Mouse (Mus musculus) heart, adult 2 months (tissue): ENCODE measurements around the gene Eif2a. TPM values are rescaled to one million over a fixed set of nuclear protein-coding genes. Genes with fewer than 3 reads are reported as not detected.

Experiments used
- DNase-seq, 2 experiments: peaks; one replicate each; pipeline ENCODE4 v3.0.0; 2021
- H3K27ac ChIP-seq: fragments of 200-600 bp; 2 replicates; pipeline ENCODE4 v1.8.1; 2022
- H3K27me3 ChIP-seq: fragments of 200-500 bp; 2 replicates; pipeline ENCODE4 v1.6.1; 2012; ENCODE audit warnings: mild to moderate bottlenecking, low read length, inconsistent platforms, mixed read lengths; ENCODE audit not compliant: control insufficient read depth, insufficient read depth
- H3K36me3 ChIP-seq: fragments of 200-500 bp; 2 replicates; pipeline ENCODE4 v1.6.1; 2012; ENCODE audit warnings: low read length, inconsistent platforms; ENCODE audit not compliant: control insufficient read depth, insufficient read depth
- H3K4me1 ChIP-seq: fragments of 200-500 bp; 2 replicates; pipeline ENCODE4 v1.6.1; 2011; ENCODE audit warnings: low read length; ENCODE audit not compliant: control insufficient read depth, insufficient read depth
- H3K4me3 ChIP-seq: fragments of 200-600 bp; 2 replicates; pipeline ENCODE4 v1.8.1; 2022
- H3K79me2 ChIP-seq: fragments of 200-500 bp; replicated peaks from 2 replicates; pipeline ENCODE4 v1.6.1; 2012; ENCODE audit warnings: mild to moderate bottlenecking, inconsistent platforms, low read length, moderate library complexity, mixed read lengths; ENCODE audit not compliant: control insufficient read depth, insufficient read depth
- H3K9ac ChIP-seq: fragments of 200-500 bp; 2 replicates; pipeline ENCODE4 v1.6.1; 2012; ENCODE audit warnings: low read depth, mild to moderate bottlenecking, control low read depth, inconsistent platforms, low read length, mixed read lengths
- CTCF ChIP-seq: fragments of 200-600 bp; IDR thresholded peaks from 2 replicates; pipeline ENCODE4 v1.8.1; 2022; ENCODE audit warnings: antibody characterized with exemption, mild to moderate bottlenecking, moderate library complexity
- EP300 ChIP-seq: fragments of 200-500 bp; IDR thresholded peaks from 2 replicates; pipeline ENCODE4 v1.6.1; 2011; ENCODE audit warnings: low read depth, low read length, control low read depth; ENCODE audit not compliant: insufficient read depth
- POLR2A ChIP-seq: fragments of 200-500 bp; IDR thresholded peaks from 2 replicates; pipeline ENCODE4 v1.6.1; 2011; ENCODE audit warnings: mild to moderate bottlenecking, low read depth, low read length, control low read depth; ENCODE audit not compliant: insufficient read depth
- whole genome bisulfite sequencing: fragments of 180-500 bp; shearing (Covaris S2); methylation state at CpG from one replicate; pipeline ENCODE4 v1.1.7; 2018; 5-methylcytosine and 5-hydroxymethylcytosine counted together
- intact Hi-C: fragments of 180-260 bp; cut with DNase I; formaldehyde crosslinking; loops from one replicate; pipeline ENCODE4 v1.15.1; 2025
- polyA plus RNA-seq: library from polyadenylated mRNA; depleted of rRNA; stranded (reverse); fragments of >200 nt; gene quantifications from 2 replicates; pipeline ENCODE4 v1.2.3, GENCODE M21; 2012
- total RNA-seq, 2 experiments: library from RNA; stranded (reverse); gene quantifications; 2 replicates each; pipeline ENCODE4 v1.2.3; 2021

Gene Eif2a
- total and polyA plus RNA-seq, 3 experiments, result 9.3 to 42.0 (median 32.0) TPM

GRCm38 (mm10) chr3:58490787-58491186 lies 34.8 kb upstream of the Eif2a start:
- intact Hi-C loops, result loop anchor here (10.0 kb wide), 1 partner anchor 156 kb away; no protein-coding TSS in a partner anchor
- Histone ChIP-seq H3K27me3 (no peaks in the 10 kb centered on the region), H3K79me2 (no peaks in the 10 kb centered on the region), H3K27ac (no peak overlapping the region), H3K4me1 (no peaks in the 10 kb centered on the region), H3K9ac (no peak overlapping the region), H3K36me3 (no peaks in the 10 kb centered on the region), H3K4me3 (no peak overlapping the region)
- 47% methylated on average over 7 of the region's 7 CpGs for WGBS
- no peak for TF ChIP-seq EP300
- peak; percentile 72 for TF ChIP-seq CTCF
- peak in 1 of 2 experiments; percentile 10 for DNase-seq

- Histone ChIP-seq H3K9ac (no peak overlapping the region), H3K79me2 (no peaks in the 10 kb centered on the region), H3K4me1 (no peaks in the 10 kb centered on the region), H3K27ac (no peak overlapping the region), H3K27me3 (no peaks in the 10 kb centered on the region), H3K4me3 (no peak overlapping the region), H3K36me3 (no peaks in the 10 kb centered on the region)
- 68% methylated on average over 4 of the region's 4 CpGs for WGBS
- DNase-seq, result no peak
- intact Hi-C loops, result loop anchor here (10.0 kb wide), 1 partner anchor 159 kb away; no protein-coding TSS in a partner anchor
- no peak for TF ChIP-seq POLR2A
- no peak for TF ChIP-seq EP300
- no peak for TF ChIP-seq CTCF
These were observed 32.0 kb upstream of the Eif2a start for GRCm38 (mm10) chr3:58493621-58494020.

GRCm38 (mm10) chr3:58501961-58502360 lies 23.7 kb upstream of the Eif2a start:
- DNase-seq, result no peak
- WGBS, result 33% methylated on average over 2 of the region's 2 CpGs
- Histone ChIP-seq H3K79me2 (no peaks in the 10 kb centered on the region), H3K4me3 (no peak overlapping the region), H3K36me3 (no peaks in the 10 kb centered on the region), H3K27me3 (no peaks in the 10 kb centered on the region), H3K27ac (no peak overlapping the region), H3K9ac (no peak overlapping the region), H3K4me1 (no peaks in the 10 kb centered on the region)
- no peak for TF ChIP-seq CTCF
- no peak for TF ChIP-seq EP300
- TF ChIP-seq POLR2A, result no peak
- intact Hi-C loops, result no loop called here

GRCm38 (mm10) chr3:58503720-58504333 lies 21.8 kb upstream of the Eif2a start:
- H3K27me3 ChIP-seq, result no peaks in the 10 kb centered on the region
- H3K36me3 ChIP-seq, result no peaks in the 10 kb centered on the region
- WGBS, result 56% methylated on average over 3 of the region's 3 CpGs
- H3K9ac ChIP-seq, result no peak overlapping the region
- H3K4me1 ChIP-seq, result no peaks in the 10 kb centered on the region
- TF ChIP-seq CTCF (peak; percentile 21; the same call in 1 of the 2 replicates), EP300 (no peak)
- H3K27ac ChIP-seq, result no peak overlapping the region
- H3K79me2 ChIP-seq, result no peaks in the 10 kb centered on the region
- H3K4me3 ChIP-seq, result no peak overlapping the region
- intact Hi-C loops, result no loop called here
- DNase-seq, result no peak

GRCm38 (mm10) chr3:58504676-58505075 lies 20.9 kb upstream of the Eif2a start:
- H3K79me2 ChIP-seq, result no peaks in the 10 kb centered on the region
- intact Hi-C loops, result no loop called here
- no peaks in the 10 kb centered on the region for H3K36me3 ChIP-seq
- H3K4me1 ChIP-seq, result no peaks in the 10 kb centered on the region
- H3K9ac ChIP-seq, result no peak overlapping the region
- no peaks in the 10 kb centered on the region for H3K27me3 ChIP-seq
- TF ChIP-seq CTCF (no peak), POLR2A (no peak), EP300 (no peak)
- no peak overlapping the region for H3K4me3 ChIP-seq
- DNase-seq, result no peak
- H3K27ac ChIP-seq, result no peak overlapping the region

- 75% methylated on average over 7 of the region's 7 CpGs for whole genome bisulfite sequencing
- Histone ChIP-seq H3K36me3 (no peaks in the 10 kb centered on the region), H3K4me1 (no peaks in the 10 kb centered on the region), H3K9ac (no peak overlapping the region), H3K27ac (no peak overlapping the region), H3K4me3 (no peak overlapping the region), H3K79me2 (no peaks in the 10 kb centered on the region), H3K27me3 (no peaks in the 10 kb centered on the region)
- TF ChIP-seq POLR2A, result no peak
- no peak for TF ChIP-seq CTCF
- no peak for TF ChIP-seq EP300
- intact Hi-C loops, result no loop called here
- DNase-seq, result no peak
These were observed 17.4 kb upstream of the Eif2a start for GRCm38 (mm10) chr3:58508020-58508750.
